Mouse (Mus musculus) kidney, adult 2 months (tissue): Measurements from ENCODE around the gene Plppr5. TPM values are rescaled to one million over a fixed set of nuclear protein-coding genes. Genes with fewer than 3 reads are reported as not detected.

Source experiments
- DNase-seq: peaks from one replicate; pipeline ENCODE4 v3.0.0; 2021
- H3K27ac ChIP-seq: fragments of 200-500 bp; 2 replicates; pipeline ENCODE4 v1.5.1; 2012; ENCODE audit warnings: low read depth, low read length, control low read depth, inconsistent platforms; ENCODE audit not compliant: insufficient read depth
- H3K27me3 ChIP-seq: fragments of 200-500 bp; replicated peaks from 2 replicates; pipeline ENCODE4 v1.6.1; 2012; ENCODE audit warnings: mild to moderate bottlenecking, moderate library complexity, low read length, inconsistent platforms; ENCODE audit not compliant: control insufficient read depth, insufficient read depth
- H3K36me3 ChIP-seq: fragments of 200-500 bp; 2 replicates; pipeline ENCODE4 v1.6.1; 2012; ENCODE audit warnings: mild to moderate bottlenecking, moderate library complexity, low read length, inconsistent platforms; ENCODE audit not compliant: control insufficient read depth, insufficient read depth
- H3K4me1 ChIP-seq: fragments of 200-500 bp; 2 replicates; pipeline ENCODE4 v1.6.1; 2011; ENCODE audit warnings: low read length; ENCODE audit not compliant: control insufficient read depth, insufficient read depth
- H3K4me3 ChIP-seq: fragments of 200-500 bp; 2 replicates; pipeline ENCODE4 v1.5.1; 2011; ENCODE audit warnings: mild to moderate bottlenecking, low read depth, low read length, control low read depth; ENCODE audit not compliant: insufficient read depth
- CTCF ChIP-seq: fragments of 200-500 bp; conservative IDR thresholded peaks from 2 replicates; pipeline ENCODE4 v1.5.1; 2011; ENCODE audit warnings: low read depth, mild to moderate bottlenecking, control low read depth, low read length, moderate library complexity, mixed read lengths; ENCODE audit not compliant: insufficient read depth, insufficient read length
- POLR2A ChIP-seq: fragments of 200-500 bp; IDR thresholded peaks from one replicate; pipeline ENCODE4 v1.6.1; 2011; ENCODE audit warnings: low read depth, low read length, control low read depth
- WGBS: fragments of 180-500 bp; shearing (Covaris S2); methylation state at CpG from one replicate; pipeline ENCODE4 v1.1.7; 2018; 5-methylcytosine and 5-hydroxymethylcytosine counted together
- polyA plus RNA-seq: library from polyadenylated mRNA; depleted of rRNA; stranded (reverse); fragments of >200 nt; gene quantifications from 2 replicates; pipeline ENCODE4 v1.2.3, GENCODE M21; 2012

Gene Plppr5
- polyA plus RNA-seq, 1 experiment, result 0.05 TPM

GRCm38 (mm10) chr3:117582628-117583027 lies 8.0 kb downstream of the Plppr5 start:
- DNase-seq, result no peak
- no peaks in the 10 kb centered on the region for H3K4me1 ChIP-seq
- H3K36me3 ChIP-seq, result no peaks in the 10 kb centered on the region
- 83% methylated on average over 2 of the region's 2 CpGs for WGBS
- no peak overlapping the region for H3K27ac ChIP-seq
- no peak for TF ChIP-seq CTCF
- no peak for TF ChIP-seq POLR2A
- no peak overlapping the region for H3K4me3 ChIP-seq
- H3K27me3 ChIP-seq, result no peaks in the 10 kb centered on the region

GRCm38 (mm10) chr3:117602404-117602803 lies 27.8 kb downstream of the Plppr5 start:
- DNase-seq, result no peak
- Histone ChIP-seq H3K36me3 (no peaks in the 10 kb centered on the region), H3K4me3 (no peak overlapping the region), H3K27me3 (no peaks in the 10 kb centered on the region), H3K27ac (no peak overlapping the region), H3K4me1 (no peaks in the 10 kb centered on the region)
- no peak for TF ChIP-seq POLR2A
- TF ChIP-seq CTCF, result no peak
- WGBS, result 31% methylated on average over 1 of the region's 1 CpGs

GRCm38 (mm10) chr3:117603458-117603857 lies 28.8 kb downstream of the Plppr5 start:
- Histone ChIP-seq H3K4me1 (no peaks in the 10 kb centered on the region), H3K27me3 (no peaks in the 10 kb centered on the region), H3K27ac (no peak overlapping the region), H3K4me3 (no peak overlapping the region), H3K36me3 (no peaks in the 10 kb centered on the region)
- TF ChIP-seq CTCF (no peak), POLR2A (no peak)
- 29% methylated on average over 2 of the region's 2 CpGs for WGBS
- DNase-seq, result peak; percentile 1

GRCm38 (mm10) chr3:117606383-117606782 lies 31.7 kb downstream of the Plppr5 start:
- TF ChIP-seq CTCF (no peak), POLR2A (no peak)
- no peak overlapping the region for H3K4me3 ChIP-seq
- H3K27me3 ChIP-seq, result no peaks in the 10 kb centered on the region
- no peak for DNase-seq
- no peak overlapping the region for H3K27ac ChIP-seq
- no peaks in the 10 kb centered on the region for H3K4me1 ChIP-seq
- no peaks in the 10 kb centered on the region for H3K36me3 ChIP-seq

GRCm38 (mm10) chr3:117611453-117611852 lies 36.8 kb downstream of the Plppr5 start:
- WGBS, result 67% methylated on average over 5 of the region's 5 CpGs
- Histone ChIP-seq H3K4me1 (no peaks in the 10 kb centered on the region), H3K27ac (no peak overlapping the region), H3K27me3 (no peaks in the 10 kb centered on the region), H3K36me3 (no peaks in the 10 kb centered on the region), H3K4me3 (no peak overlapping the region)
- TF ChIP-seq CTCF, result no peak
- no peak for TF ChIP-seq POLR2A
- DNase-seq, result no peak

GRCm38 (mm10) chr3:117614856-117615255 lies 40.2 kb downstream of the Plppr5 start:
- no peaks in the 10 kb centered on the region for H3K27me3 ChIP-seq
- TF ChIP-seq CTCF (no peak), POLR2A (no peak)
- no peaks in the 10 kb centered on the region for H3K4me1 ChIP-seq
- H3K36me3 ChIP-seq, result no peaks in the 10 kb centered on the region
- DNase-seq, result no peak
- 78% methylated on average over 1 of the region's 1 CpGs for WGBS
- no peak overlapping the region for H3K4me3 ChIP-seq
- H3K27ac ChIP-seq, result no peak overlapping the region

GRCm38 (mm10) chr3:117625257-117626001 lies 50.8 kb downstream of the Plppr5 start:
- DNase-seq, result no peak
- Histone ChIP-seq H3K4me1 (no peaks in the 10 kb centered on the region), H3K27me3 (no peaks in the 10 kb centered on the region), H3K27ac (no peak overlapping the region), H3K4me3 (no peak overlapping the region), H3K36me3 (no peaks in the 10 kb centered on the region)
- 89% methylated on average over 13 of the region's 13 CpGs for WGBS
- TF ChIP-seq POLR2A, result no peak
- TF ChIP-seq CTCF, result no peak
